Mouse (Mus musculus): ENCODE data around the gene Ddit4. TPM values are rescaled to one million over a fixed set of nuclear protein-coding genes. Genes with fewer than 3 reads are reported as not detected.

The Ddit4 gene
- total and polyA plus RNA-seq, 3 experiments, result 39.5 to 136 (median 50.6) TPM

- DNase-seq (ENCODE audit: extremely low read depth), result no peak
- Histone ChIP-seq H3K4me2 (ENCODE audit: insufficient read depth, low read depth, poor library complexity, severe bottlenecking) (no peak overlapping the region), H3K79me2 (replicated peaks; ENCODE audit: control insufficient read depth, extremely low read depth, insufficient read depth, poor library complexity, severe bottlenecking) (no peaks in the 10 kb centered on the region), H3K27ac (ENCODE audit: insufficient read depth, low read depth) (no peak overlapping the region), H3K36me3 (replicated peaks in 1 of 2; ENCODE audit: control insufficient read depth in 1 of 2, insufficient read depth in 1 of 2, low read length in 1 of 2) (no peaks in the 10 kb centered on the region), H3K4me1 (ENCODE audit: control insufficient read depth in 1 of 2, insufficient read depth in 2 of 2) (peaks cover 19 to 36% of the 10 kb centered on the region in 2 experiments), H3K27me3 (replicated peaks) (no peaks in the 10 kb centered on the region), H3K4me3 (replicated peaks in 1 of 3; ENCODE audit: low read depth in 2 of 3, low read length in 2 of 3, poor library complexity in 1 of 3) (no peak overlapping the region), H3K9ac (ENCODE audit: insufficient read depth, low read depth) (no peak overlapping the region), H3K9me3 (replicated peaks; ENCODE audit: low read length) (peaks cover 3% of the 10 kb centered on the region)
- no peak for TF ChIP-seq TCF12 (IDR thresholded peaks at IDR 0.05; ENCODE audit: low read depth, low read length)
- no peak for TF ChIP-seq GABPA (IDR thresholded peaks at IDR 0.05; ENCODE audit: insufficient replicate concordance, low read depth, low read length)
- TF ChIP-seq MEF2A (IDR thresholded peaks at IDR 0.05; ENCODE audit: borderline replicate concordance, low read depth, low read length), result no peak
- TF ChIP-seq ELF1 (IDR thresholded peaks at IDR 0.05; ENCODE audit: low read depth, low read length), result no peak
- in situ Hi-C loops (cut with MboI; ENCODE audit: low pct_ligation_motif_present, low pct_unique_long_range_greater_than_20kb, low sequenced_read_pairs), result no loop called here
- dilution Hi-C loops (cut with MboI; ENCODE audit: extremely low pct_ligation_motif_present, extremely low pct_unique_long_range_greater_than_20kb, low sequenced_read_pairs), result no loop called here
Measured at GRCm38 (mm10) chr10:59970450-59971062, 18.9 kb upstream of the Ddit4 start.

DNA sequence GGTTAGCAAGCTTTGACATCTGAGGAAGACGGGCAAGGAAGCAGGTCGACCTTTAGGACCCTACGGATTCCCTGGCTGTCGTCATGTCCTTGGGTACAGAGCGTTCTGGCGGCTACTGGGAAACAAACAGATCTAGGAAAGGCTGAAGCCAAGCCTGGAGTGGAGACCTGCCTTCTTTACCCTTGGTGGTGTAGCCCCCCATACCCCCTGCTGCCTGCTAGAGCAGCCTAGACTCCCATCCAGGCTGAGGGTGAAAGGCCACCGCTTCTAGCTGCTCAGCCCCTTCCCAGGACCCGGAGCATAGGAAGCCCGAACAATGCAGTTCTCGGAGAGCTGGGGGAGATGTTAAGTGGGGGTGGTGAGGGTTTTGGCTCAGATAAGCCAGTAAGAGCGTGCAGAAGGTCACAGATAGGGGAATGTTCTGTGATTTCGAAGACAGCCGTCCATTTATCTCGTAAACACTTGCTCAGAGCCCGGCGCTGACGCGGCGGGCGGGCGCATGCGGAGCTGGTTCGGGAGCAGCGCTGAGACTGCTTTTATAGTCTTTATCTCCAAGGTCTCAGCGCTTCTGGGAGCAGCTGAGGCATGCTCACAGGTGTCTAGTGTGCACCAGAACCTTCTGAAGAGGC lies 18.3 kb upstream of the Ddit4 start:
- TF ChIP-seq ZKSCAN1 (IDR thresholded peaks at IDR 0.05; ENCODE audit: borderline replicate concordance, low read depth, low read length), result no peak
- no peak for TF ChIP-seq GABPA (IDR thresholded peaks at IDR 0.05; ENCODE audit: insufficient replicate concordance, low read depth, low read length)
- no peak for TF ChIP-seq PAX5 (IDR thresholded peaks at IDR 0.05; ENCODE audit: low read length)
- no peak for TF ChIP-seq ZNF384 (IDR thresholded peaks at IDR 0.05; ENCODE audit: low read depth, low read length)
- TF ChIP-seq KAT2A (IDR thresholded peaks at IDR 0.05; ENCODE audit: insufficient replicate concordance, low read length), result no peak
- no peak for TF ChIP-seq MEF2A (IDR thresholded peaks at IDR 0.05; ENCODE audit: borderline replicate concordance, low read depth, low read length)
- TF ChIP-seq MAX (IDR thresholded peaks at IDR 0.05; ENCODE audit: low read length), result no peak
- no peak for TF ChIP-seq JUND (conservative IDR thresholded peaks at IDR 0.05; ENCODE audit: low read depth, low read length)
- no peak for TF ChIP-seq USF2 (conservative IDR thresholded peaks at IDR 0.05; ENCODE audit: low read depth, low read length)
- no peak for TF ChIP-seq MXI1 (IDR thresholded peaks at IDR 0.05; ENCODE audit: low read depth, low read length)
- no peak for TF ChIP-seq CTCF (conservative IDR thresholded peaks at IDR 0.05 in 1 of 2, IDR thresholded peaks at IDR 0.05 in 1 of 2; ENCODE audit: low read depth in 2 of 2, low read length in 2 of 2)
- TF ChIP-seq MAFK (IDR thresholded peaks at IDR 0.05; ENCODE audit: insufficient replicate concordance, low read length), result no peak
- no peak for TF ChIP-seq HCFC1 (IDR thresholded peaks at IDR 0.05; ENCODE audit: low read depth, low read length)
- TF ChIP-seq CHD2 (IDR thresholded peaks at IDR 0.05; ENCODE audit: low read length), result no peak
- TF ChIP-seq ELF1 (IDR thresholded peaks at IDR 0.05; ENCODE audit: low read depth, low read length), result no peak
- TF ChIP-seq CHD1 (IDR thresholded peaks at IDR 0.05; ENCODE audit: low read depth, low read length), result no peak
- no peak for TF ChIP-seq ZC3H11A (IDR thresholded peaks at IDR 0.05; ENCODE audit: low read depth, low read length)
- TF ChIP-seq SIN3A (IDR thresholded peaks at IDR 0.05; ENCODE audit: low read length), result no peak
- no peak for TF ChIP-seq EP300 (IDR thresholded peaks at IDR 0.05; ENCODE audit: low read length)
- no peak for DNase-seq (ENCODE audit: extremely low read depth)
- no peaks in the 10 kb centered on the region for H3K79me2 ChIP-seq (replicated peaks; ENCODE audit: control insufficient read depth, extremely low read depth, insufficient read depth, poor library complexity, severe bottlenecking)
- no peak overlapping the region for H3K9ac ChIP-seq (ENCODE audit: insufficient read depth, low read depth)
- peaks cover 15 to 33% of the 10 kb centered on the region in 2 experiments for H3K4me1 ChIP-seq (ENCODE audit: control insufficient read depth in 1 of 2, insufficient read depth in 2 of 2)
- H3K9me3 ChIP-seq (replicated peaks; ENCODE audit: low read length), result peaks cover 3% of the 10 kb centered on the region
- H3K27ac ChIP-seq (ENCODE audit: insufficient read depth, low read depth), result no peak overlapping the region
- no peaks in the 10 kb centered on the region for H3K36me3 ChIP-seq (replicated peaks in 1 of 2; ENCODE audit: control insufficient read depth in 1 of 2, insufficient read depth in 1 of 2, low read length in 1 of 2)
- in situ Hi-C loops (cut with MboI; ENCODE audit: low pct_ligation_motif_present, low pct_unique_long_range_greater_than_20kb, low sequenced_read_pairs) (no loop called here), dilution Hi-C loops (cut with MboI; ENCODE audit: extremely low pct_ligation_motif_present, extremely low pct_unique_long_range_greater_than_20kb, low sequenced_read_pairs) (no loop called here)
- H3K4me3 ChIP-seq (replicated peaks in 1 of 3; ENCODE audit: low read depth in 2 of 3, low read length in 2 of 3, poor library complexity in 1 of 3), result no peak overlapping the region
- no peak overlapping the region for H3K4me2 ChIP-seq (ENCODE audit: insufficient read depth, low read depth, poor library complexity, severe bottlenecking)
- H3K27me3 ChIP-seq (replicated peaks), result no peaks in the 10 kb centered on the region
